Mouse (Mus musculus) yolk sac, embryonic 10.5 days (tissue): ENCODE measurements around the gene Rpl7l1.

Experiments
- DNase-seq: peaks from one replicate; pipeline ENCODE4 v3.0.0-alpha.2; 2017; ENCODE audit warnings: low spot score

The Rpl7l1 gene

DNA sequence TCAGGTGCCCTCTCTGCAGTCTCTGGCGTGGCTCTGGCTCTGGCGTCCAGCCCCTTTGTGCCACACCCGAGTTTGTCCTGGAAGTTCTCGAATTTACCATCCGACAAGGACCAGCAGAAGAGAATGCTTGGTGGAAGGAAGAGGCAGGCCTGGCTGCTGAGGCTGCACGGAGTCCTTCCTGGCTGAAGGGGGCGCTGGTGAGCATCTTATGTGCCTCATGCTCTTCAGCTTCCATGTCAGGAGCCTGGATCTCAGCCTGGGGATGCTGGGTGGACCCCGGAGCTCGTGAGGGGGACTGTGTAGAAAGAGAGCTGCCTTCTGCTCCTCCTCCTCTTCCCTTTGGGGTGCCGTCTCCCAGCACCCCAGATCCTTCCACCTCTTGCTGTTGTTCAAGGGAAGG is 46.3 kb downstream of the Rpl7l1 start:
- DNase-seq = no peak

- peak; percentile 50 for DNase-seq
Observed at GRCm38 (mm10) chr17:46735287-46735686, 47.2 kb downstream of the Rpl7l1 start.

- no peak for DNase-seq
Observed at GRCm38 (mm10) chr17:46734055-46734454, 48.4 kb downstream of the Rpl7l1 start.

DNA sequence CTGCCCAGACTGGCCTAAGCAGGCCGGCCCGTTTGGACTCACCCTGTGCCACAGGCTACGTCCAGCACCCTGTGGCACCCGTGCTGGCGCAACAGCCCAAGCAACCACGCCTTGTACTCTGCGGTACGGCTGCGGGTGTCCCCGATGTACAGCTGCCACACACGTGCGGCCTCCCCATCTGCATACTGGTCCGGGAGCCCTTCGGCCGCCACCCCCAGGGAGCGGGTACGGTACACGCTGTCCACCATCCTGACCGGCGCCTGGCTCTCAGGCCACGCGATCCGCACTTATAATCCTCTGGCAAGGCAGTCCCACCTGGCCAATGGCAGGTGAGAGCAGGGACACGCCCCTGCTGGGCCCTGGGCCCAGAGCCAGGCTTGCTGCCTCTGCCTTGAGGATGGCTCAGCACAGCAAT is 53.6 kb downstream of the Rpl7l1 start, which contains the start of gene Gnmt:
Gene Gnmt (minus strand): TSS at position 265 of the 415 bp plus-strand sequence.
- DNase-seq = no peak

- no peak for DNase-seq
Observed at GRCm38 (mm10) chr17:46728496-46728895, 54.0 kb downstream of the Rpl7l1 start.

- no peak for DNase-seq
Observed at GRCm38 (mm10) chr17:46728021-46728420, 54.5 kb downstream of the Rpl7l1 start.

- no peak for DNase-seq
Observed at GRCm38 (mm10) chr17:46727271-46727670, 55.2 kb downstream of the Rpl7l1 start.

DNA sequence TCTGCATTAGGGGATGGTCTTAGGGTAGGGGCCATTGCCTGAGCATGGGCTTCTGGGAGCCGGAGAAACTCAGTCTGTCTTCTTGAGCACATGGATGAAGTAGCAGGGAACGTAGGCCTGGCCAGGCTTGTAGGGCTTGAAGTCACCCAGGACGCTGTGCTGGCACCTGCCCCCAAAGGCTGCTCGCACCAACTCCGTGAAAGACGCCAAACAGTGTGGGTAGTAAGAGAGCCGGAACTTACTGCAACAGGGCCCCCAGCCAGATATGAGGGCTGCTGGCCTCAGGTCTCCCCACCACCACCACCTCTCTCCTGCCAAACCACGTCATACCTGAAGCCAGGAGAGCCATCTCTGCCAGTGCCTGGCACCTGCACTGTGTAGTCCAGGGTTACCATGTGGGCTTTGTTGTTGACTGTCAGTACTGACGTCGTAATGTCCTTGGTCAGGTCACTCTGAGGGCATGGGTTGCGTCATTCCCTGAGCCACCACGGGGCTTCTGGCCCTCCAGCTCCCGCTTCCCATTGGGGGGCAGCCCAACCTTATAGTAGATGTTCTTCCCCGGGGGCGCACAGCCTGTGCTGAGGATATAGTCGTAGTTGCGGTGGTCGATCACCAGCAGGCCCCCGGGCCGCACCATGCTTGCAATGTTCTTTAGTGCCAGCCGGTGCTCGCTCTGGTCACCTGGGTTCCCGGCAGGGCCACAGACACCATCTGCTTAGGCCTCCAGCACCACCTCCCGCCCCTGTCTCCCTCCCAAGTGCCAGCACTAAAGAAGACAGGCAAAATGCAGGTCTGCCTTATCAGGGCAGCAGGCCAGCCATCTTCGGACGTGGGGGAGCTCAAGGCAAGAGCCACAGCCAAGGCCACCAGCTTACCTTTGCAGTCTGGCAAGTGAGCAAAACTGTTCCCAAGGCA is 56.5 kb downstream of the Rpl7l1 start:
- DNase-seq = no peak

GRCm38 (mm10) chr17:46725273-46725672 is 57.2 kb downstream of the Rpl7l1 start:
- no peak for DNase-seq

- DNase-seq = no peak
Observed at GRCm38 (mm10) chr17:46724477-46725084, 57.9 kb downstream of the Rpl7l1 start.
